Mouse (Mus musculus) heart, postnatal 25 days (tissue): ENCODE data around the gene Aurkb. TPM values are rescaled to one million over a fixed set of nuclear protein-coding genes. Genes with fewer than 3 reads are reported as not detected.
"Not testable (repeated sequence)": the region's sequence is repeated elsewhere in the genome, so short reads cannot be mapped to it uniquely, and the experiment has no call there.

ENCODE experiments used
- DNase-seq: peaks from one replicate; pipeline ENCODE4 v3.0.0; 2022; ENCODE audit warnings: low spot score
- intact Hi-C: fragments of 180-260 bp; cut with DNase I; formaldehyde crosslinking; loops from one replicate; pipeline ENCODE4 v1.15.1; 2025
- total RNA-seq, 2 experiments: library from RNA; stranded (reverse); gene quantifications; 2 replicates each; pipeline ENCODE4 v1.2.3; 2021

The Aurkb gene
- total RNA-seq, result 1 to 10 TPM in 1 of 2 experiments, under 1 TPM in 1; 0.62 to 1.2 TPM

DNA sequence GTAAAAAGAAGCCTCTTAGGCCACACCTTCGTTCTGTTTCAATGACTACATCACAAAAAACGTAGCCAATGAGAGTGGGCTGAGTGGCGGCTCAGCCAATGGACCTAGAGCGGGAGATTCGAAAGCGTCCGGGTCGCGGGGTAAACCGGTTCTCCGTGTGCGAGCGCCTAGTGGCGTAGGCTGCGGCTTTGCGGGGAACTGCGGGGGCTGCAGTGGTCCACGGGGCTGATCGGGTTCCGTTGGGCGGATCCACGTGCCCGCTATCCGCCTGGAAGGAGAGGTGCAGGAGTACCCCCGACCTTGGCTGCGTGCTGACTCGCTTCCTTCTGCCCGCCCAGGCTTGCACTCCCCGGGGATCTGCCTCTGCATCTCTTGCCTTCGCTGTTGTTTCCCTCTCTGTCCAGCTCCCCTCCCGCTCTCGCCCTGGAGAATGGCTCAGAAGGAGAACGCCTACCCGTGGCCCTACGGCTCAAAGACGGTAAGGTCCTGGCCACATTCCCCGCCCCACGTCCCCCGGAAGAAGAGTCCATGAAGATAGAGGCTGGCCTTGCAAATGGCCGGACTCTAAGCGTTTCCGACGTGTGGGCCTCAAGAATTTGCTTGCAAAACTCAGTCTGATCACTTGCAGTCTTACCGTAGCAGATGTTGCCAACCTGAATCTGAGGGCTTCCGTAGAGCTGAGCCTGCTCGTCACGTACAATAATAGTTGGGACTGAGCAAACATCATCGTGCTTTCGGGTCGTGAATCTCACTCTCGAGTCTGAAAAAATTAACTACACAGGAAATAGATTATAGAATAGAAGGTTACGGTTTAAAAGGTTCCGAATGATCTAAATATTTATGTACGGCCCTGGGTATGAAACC lies at the start of gene Aurkb:
Gene Aurkb, plus strand, starts transcription at position 117 of the 864 bp plus-strand sequence.
- intact Hi-C loops, result no loop called here
- DNase-seq, result peak; percentile 52

- intact Hi-C loops, result no loop called here
- DNase-seq, result no peak
Observed at GRCm38 (mm10) chr11:68997080-68997479, 48.4 kb upstream of the Aurkb start.

GRCm38 (mm10) chr11:69002782-69003181 lies 42.7 kb upstream of the Aurkb start:
- DNase-seq, intact Hi-C loops: not testable (repeated sequence)

GRCm38 (mm10) chr11:69003592-69003991 lies 41.9 kb upstream of the Aurkb start:
- intact Hi-C loops, result no loop called here
- DNase-seq, result no peak

GRCm38 (mm10) chr11:69005193-69005592 lies 40.3 kb upstream of the Aurkb start:
- intact Hi-C loops, result no loop called here
- no peak for DNase-seq

GRCm38 (mm10) chr11:69006575-69006974 lies 38.9 kb upstream of the Aurkb start:
- intact Hi-C loops, DNase-seq: not testable (repeated sequence)

DNA sequence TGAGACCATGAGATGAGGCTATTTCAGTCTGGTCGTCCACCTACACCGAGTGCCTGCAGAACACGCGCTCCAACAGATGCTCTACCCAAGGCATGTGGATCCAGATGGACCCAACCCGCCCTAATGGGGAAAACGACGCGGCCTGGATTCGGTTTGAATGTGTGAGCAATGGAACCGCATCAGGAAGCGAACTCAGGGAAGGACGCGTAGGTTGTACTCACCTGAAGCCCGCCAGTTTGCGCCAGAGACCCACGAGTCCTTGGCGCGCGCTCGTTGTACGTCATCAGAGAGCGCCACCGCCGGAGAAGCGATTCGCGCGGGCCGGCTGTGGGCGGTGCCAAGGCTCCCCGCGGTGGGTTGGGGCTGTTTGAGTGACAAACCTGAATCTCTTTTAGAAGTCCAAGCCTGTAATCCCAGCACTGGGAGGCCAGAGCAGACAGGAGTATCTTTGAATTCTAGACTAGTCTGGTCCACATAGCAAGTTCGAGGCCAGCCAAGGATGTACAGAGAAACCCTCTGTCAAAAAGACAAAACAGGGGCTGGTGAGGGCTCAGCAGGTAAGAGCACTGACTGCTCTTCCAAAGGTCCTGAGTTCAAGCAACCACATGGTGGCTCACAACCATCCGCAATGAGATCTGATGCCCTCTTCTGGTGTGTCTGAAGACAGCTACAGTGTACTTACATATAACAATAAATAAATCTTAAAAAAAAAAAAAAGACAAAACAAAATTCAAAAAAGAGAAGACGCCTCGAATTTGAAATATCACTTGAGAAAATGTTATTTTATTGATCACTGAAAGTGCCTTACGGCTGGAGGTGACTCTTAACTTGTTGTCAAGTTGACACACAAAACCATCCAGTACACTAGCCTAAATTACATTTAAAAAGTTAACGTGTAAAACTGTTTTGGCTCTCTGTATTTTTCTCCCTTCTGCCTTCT lies 37.0 kb upstream of the Aurkb start, which contains the start of gene Pfas:
Gene Pfas, minus strand, starts transcription at position 279 of the 940 bp plus-strand sequence.
- intact Hi-C loops, result no loop called here
- peak; percentile 68 for DNase-seq

- no peak for DNase-seq
- intact Hi-C loops, result no loop called here
Observed at GRCm38 (mm10) chr11:69009508-69009907, 35.9 kb upstream of the Aurkb start.

DNA sequence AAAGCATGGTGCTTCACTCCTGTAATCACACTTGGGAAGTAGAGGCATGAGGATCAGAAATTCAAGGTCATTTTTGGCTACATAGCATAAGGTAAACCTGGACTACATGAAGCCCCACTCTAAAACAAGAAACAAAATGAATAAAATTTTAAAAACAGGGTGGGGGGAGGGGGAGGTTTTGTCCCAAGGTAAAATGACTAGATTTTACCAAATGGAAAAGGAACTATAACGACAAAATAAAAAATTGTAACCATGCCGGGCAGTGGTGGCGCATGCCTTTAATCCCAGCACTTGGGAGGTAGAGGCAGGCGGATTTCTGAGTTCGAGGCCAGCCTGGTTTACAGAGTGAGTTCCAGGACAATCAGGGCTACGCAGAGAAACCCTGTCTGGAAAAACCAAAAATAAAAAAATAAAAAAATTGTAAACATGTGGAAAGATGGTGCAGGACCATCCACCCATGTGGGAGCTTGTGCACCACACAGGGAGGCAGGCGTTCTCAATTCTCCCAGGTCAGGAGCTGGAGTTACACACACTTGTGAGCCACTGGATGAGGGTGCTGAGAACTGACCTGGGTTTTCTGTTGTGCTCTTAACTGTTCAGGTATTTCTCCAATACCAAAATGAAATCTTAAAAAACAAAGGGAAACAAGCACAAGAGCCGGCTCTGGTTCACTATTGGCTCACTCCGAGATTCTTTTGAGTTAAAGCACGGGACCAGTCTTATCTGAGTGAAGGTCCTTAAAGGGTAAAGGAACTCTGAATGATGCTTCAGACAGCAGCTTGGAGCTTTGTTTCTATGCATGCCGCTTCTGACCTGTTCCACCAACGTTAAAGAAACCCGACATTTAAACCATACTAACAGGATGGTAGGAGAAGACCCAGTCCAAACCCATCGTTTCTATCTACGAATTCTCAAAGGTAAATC lies 34.8 kb upstream of the Aurkb start:
- no peak for DNase-seq
- intact Hi-C loops, result no loop called here

- intact Hi-C loops, DNase-seq: not testable (repeated sequence)
Observed at GRCm38 (mm10) chr11:69011445-69011844, 34.0 kb upstream of the Aurkb start.

GRCm38 (mm10) chr11:69012071-69012601 lies 33.3 kb upstream of the Aurkb start:
- DNase-seq, result peak; percentile 83
- intact Hi-C loops, result no loop called here

DNA sequence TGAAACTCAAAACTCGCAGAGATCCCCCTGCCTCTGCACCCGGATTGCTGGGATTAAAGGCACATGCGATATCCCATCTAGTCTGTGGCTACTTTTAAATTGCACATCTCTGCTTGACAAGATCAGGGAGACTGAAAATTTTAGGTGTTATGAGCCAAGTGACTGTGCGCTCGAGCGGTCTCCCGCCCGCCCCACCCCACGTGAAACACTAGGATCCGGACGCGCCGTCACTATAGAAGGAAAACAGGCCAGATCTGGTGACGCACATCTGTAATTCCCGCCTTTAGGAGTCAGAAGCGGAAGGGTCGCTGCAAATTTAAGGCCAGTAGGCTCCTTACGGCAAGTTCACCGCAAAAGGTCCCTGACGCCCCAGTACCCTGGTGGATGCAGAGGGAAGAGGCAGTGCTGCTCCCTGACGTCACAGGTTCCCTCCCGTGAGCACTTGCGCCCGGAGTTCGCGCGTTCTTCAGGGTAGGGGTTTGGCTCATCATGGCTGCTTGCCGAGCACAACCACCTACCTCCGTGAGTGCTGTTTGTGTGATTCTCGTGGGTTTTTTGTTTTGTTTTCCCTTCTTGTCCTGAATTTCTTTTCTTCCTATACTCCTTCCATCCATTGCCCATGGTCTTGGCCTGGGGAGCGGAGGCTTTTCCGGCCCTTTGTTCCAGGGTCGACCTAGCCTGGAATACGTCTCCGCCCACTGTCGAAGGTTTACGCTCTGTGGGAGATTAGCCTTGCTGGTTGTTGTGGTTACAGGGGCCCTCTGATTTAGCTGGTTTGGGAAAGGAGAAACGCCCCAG lies 29.6 kb upstream of the Aurkb start, which contains the start of gene Ctc1:
Gene Ctc1, plus strand, starts transcription at position 268 of the 798 bp plus-strand sequence.
- intact Hi-C loops, result loop anchor here (2.0 kb wide), 1 partner anchor 19 kb away; no protein-coding TSS in a partner anchor
- peak; percentile 82 for DNase-seq

- intact Hi-C loops, result loop anchor here (2.0 kb wide), 1 partner anchor 18 kb away; no protein-coding TSS in a partner anchor
- DNase-seq, result no peak
Observed at GRCm38 (mm10) chr11:69016755-69017154, 28.7 kb upstream of the Aurkb start.

DNA sequence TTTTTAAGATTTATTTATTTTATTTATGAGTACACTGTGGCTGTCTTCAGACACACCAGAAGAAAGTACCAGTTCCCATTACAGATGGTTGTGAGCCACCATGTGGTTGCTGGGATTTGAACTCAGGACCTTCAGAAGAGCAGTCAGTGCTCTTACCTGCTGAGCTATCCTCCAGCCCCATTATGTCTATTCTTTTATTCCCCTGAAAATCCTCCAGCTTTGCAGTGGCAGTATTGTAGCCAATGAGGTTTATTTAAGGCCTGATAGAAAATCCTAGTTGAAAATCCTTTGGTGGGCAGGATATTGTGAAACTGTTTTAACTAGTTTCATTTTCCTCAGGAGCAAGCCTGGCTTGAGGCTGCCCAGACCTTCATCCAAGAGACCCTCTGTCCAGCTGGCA lies 24.8 kb upstream of the Aurkb start:
- intact Hi-C loops, result no loop called here
- no peak for DNase-seq

GRCm38 (mm10) chr11:69026562-69026961 lies 18.9 kb upstream of the Aurkb start:
- DNase-seq, result no peak
- intact Hi-C loops, result no loop called here

DNA sequence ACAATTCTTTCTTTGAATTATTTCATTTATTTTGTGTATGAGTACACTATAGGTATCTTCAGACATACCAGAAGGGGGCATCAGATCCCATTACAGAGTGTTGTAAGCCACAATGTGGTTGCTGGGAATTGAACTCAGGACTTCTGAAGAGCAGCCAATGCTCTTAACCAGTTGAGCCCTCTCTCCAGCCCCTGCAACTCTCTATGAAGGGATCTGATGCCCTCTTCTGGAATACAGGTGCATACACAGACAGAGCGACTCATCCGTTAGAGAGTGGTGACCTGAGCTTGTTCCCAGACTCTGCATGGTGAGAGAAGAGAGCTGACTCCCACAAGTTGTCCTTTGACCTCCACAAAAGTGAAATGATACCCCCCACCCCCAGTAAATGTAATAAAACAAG lies 16.6 kb upstream of the Aurkb start:
- DNase-seq, result no peak
- intact Hi-C loops, result no loop called here

- intact Hi-C loops, result no loop called here
- DNase-seq, result no peak
Observed at GRCm38 (mm10) chr11:69033552-69033951, 11.9 kb upstream of the Aurkb start.

- DNase-seq, result no peak
- intact Hi-C loops, result loop anchor here (2.0 kb wide), 1 partner anchor 18 kb away; no protein-coding TSS in a partner anchor
Observed at GRCm38 (mm10) chr11:69034585-69034984, 10.9 kb upstream of the Aurkb start.
